Mouse (Mus musculus) liver, embryonic 18 days (tissue): ENCODE results near the gene Cdk9. TPM values are rescaled to one million over a fixed set of nuclear protein-coding genes. Genes with fewer than 3 reads are reported as not detected.

ENCODE experiments used
- polyA plus RNA-seq: library from polyadenylated mRNA; depleted of rRNA; stranded (reverse); fragments of >200 nt; gene quantifications from 2 replicates; pipeline ENCODE4 v1.2.3, GENCODE M21; 2012; rRNA removed

The Cdk9 gene
- 62.0 and 72.6 TPM in 2 replicates for polyA plus RNA-seq

DNA sequence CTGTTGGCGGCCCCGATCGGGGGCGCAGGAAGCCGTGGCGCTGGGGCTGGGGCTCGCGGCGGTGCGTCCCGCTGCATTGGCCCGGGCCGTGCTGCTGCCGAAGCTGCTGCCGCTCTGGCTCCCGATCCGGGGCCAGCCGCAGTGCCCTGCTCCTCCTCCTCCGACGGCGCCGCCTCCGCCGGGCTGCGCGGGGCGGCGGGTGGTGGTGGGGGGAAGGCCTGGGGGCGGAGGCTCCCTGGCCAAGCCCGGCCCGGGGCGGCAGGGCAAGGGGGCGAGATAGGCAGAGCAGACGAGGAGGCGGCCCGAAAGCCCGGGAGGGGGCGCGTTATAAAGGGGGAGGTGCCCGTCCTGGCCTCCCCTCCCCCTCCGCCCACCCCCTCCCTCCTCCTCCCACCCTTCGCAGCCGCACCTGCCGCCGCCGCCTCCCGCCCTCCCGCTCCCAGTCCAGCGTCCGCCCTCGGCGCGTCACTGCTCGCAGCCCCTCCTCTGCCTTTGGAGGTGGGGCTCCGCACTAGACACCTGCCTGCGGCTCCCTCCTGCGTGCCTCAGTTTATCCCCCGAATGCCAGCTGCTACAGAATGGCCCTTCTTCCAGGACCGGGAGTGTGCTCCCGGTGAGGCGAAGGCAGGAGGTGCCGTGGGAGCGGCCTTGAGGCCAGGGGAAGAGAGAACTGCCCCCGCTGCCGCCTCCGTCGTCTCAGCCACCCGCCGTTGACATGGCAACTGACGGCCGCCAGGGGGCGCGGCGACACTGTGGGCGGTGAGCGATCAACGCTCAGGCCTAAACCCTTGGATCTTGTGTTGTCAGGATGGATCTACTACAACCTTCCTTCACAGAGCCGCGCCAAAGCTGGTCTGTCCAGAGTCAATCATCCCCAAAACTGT, at the start of gene Cdk9:
TSS of gene Cdk9 (minus strand) at position 143 of the 884 bp plus-strand sequence.

DNA sequence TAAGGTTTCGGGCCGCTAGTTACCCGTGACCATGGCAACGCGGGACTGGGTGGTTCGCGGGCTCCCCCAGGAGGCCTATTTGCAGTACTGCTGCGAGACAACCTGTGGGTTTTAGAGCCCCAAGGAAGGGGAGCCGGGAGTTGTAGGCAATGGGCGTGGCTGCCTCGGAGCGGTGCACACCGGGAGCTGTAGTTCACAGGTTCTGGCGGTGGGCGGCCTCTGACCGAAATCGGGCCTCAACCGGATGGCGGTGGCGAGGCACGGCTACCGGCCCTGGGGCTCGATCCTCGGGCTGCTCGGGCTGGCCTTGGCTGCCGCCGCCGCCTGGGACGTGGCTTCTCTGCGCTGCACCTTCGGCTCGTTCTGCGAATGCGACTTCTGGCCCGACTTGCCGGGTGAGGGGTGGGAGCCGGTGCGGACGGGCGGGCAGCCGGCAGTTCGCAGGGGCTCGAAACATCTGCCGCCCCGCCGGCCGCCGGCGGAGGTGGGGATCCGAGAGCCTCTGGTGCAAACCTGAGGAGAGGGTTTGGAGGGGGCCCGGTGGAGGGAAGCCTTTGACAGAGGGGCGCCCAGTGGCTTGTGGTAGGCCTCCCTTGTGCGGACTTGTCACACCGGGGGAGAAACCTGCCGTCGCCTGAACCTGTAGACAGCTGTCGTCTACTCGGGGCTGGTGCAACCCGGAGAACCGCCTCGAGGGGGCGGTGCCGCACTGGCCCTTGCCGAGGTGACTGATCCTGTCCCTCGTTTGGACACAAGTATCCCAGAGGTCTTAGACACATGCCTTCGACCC, 44.4 kb upstream of the Cdk9 start, which contains the start of gene Tor2a:
TSS of gene Tor2a (plus strand) at position 179 of the 790 bp plus-strand sequence.

DNA sequence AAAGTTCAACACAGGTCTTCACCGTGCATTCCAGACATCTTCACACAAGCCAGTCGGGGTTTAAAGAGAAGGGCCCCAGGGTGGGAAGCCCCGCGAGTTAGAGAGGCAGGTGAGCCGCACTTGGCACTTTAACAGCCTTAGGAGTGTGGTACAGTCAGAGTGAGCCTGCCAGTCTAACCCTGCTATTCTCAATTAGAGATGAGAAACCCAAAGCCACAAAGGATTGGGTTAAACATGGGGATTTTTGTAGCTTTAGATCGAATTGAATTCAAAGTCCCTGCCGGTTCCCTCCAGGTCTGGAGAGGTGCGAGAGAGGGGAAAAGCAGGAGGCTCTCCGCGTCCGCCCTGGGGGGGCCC, 28.0 kb upstream of the Cdk9 start, which contains the start of gene 6330409D20Rik:
TSS of gene 6330409D20Rik (minus strand) at position 101 of the 357 bp plus-strand sequence.

DNA sequence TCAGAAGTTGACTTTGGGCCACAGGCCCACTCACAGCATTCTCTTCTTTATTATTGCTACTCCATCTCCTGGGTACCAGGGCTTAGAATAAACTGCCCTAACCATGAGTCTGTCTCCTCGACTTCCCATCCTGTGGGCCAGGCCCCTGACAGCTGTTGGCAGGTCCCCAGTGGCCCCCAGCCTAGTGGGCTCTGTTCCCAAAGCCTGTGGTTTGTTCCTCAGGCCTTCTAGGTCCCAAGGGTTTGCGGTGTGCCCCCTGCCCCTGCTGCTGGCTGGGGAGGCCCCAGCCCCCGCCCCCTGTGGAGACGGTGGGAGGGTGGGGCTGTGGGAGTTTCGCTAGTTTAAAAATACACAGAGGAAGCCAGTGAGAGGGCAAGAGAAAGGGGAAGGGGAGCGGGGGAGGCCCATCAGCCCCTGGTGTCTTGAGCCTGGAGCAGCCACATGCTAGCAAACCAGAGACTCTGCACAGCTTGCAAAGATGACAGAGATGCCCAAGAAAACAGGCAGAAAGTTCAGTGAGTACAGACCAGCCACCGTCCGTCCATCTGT, 7.9 kb upstream of the Cdk9 start, which contains the start of gene Sh2d3c:
TSS of gene Sh2d3c (plus strand) at position 375 of the 549 bp plus-strand sequence.

DNA sequence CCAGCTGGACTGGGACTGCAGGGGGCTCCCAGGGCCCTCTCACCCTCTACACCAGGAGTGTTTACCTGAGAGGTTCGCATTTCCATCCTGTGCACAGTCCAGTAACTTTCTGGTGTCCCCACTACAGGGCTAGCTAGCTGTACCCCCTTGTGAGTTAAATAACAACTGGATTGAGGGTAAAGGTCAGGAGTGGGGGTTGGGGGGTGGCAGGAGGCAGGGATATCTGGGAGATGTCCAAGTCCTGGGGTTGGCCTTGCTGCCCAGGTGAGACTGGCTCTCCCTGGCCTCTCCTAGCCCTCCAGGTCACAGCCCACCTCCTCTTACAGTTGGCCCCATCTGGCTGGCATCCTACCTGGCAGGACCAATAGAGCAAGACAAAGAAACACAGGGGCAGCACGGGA, 8.9 kb downstream of the Cdk9 start, which contains the start of gene Fpgs:
TSS of gene Fpgs (minus strand) at position 125 of the 401 bp plus-strand sequence.

Other genes starting within 250 kb of the Cdk9 start
- 3.1 and 3.4 TPM in 2 replicates for gene Fam102a, start 177.7 kb downstream of the Cdk9 start, polyA plus RNA-seq
- gene Dpm2, start 142.2 kb downstream of the Cdk9 start, polyA plus RNA-seq, result 45.1 and 48.7 TPM in 2 replicates
- gene Pip5kl1, start 138.3 kb downstream of the Cdk9 start, polyA plus RNA-seq, result 0.04 and 0.07 TPM in 2 replicates
- not detected in 2 replicates for gene 9430097D07Rik, start 137.4 kb downstream of the Cdk9 start, polyA plus RNA-seq
- 4.1 TPM in 2 replicates for gene St6galnac4, start 126.0 kb downstream of the Cdk9 start, polyA plus RNA-seq
- 24.2 and 25.0 TPM in 2 replicates for gene St6galnac6, start 113.4 kb downstream of the Cdk9 start, polyA plus RNA-seq
- gene Ak1, start 91.3 kb downstream of the Cdk9 start, polyA plus RNA-seq, result 0.37 and 0.62 TPM in 2 replicates
- 24.4 and 26.0 TPM in 2 replicates for gene Eng, start 66.5 kb downstream of the Cdk9 start, polyA plus RNA-seq
- 140 and 142 TPM in 2 replicates for gene Fpgs, start 8.9 kb downstream of the Cdk9 start, polyA plus RNA-seq
- gene Sh2d3c, start 8.0 kb upstream of the Cdk9 start, polyA plus RNA-seq, result 12.4 and 13.9 TPM in 2 replicates
- gene 6330409D20Rik, start 27.9 kb upstream of the Cdk9 start, polyA plus RNA-seq, result 0.06 TPM in 1 of 2 replicates, not detected in the other
- gene Tor2a, start 44.2 kb upstream of the Cdk9 start, polyA plus RNA-seq, result 26.5 and 28.5 TPM in 2 replicates
- 0.10 and 0.14 TPM in 2 replicates for gene Ttc16, start 62.6 kb upstream of the Cdk9 start, polyA plus RNA-seq
- gene Ptrh1, start 62.7 kb upstream of the Cdk9 start, polyA plus RNA-seq, result 1.2 and 1.4 TPM in 2 replicates
- gene Cfap157, start 71.4 kb upstream of the Cdk9 start, polyA plus RNA-seq, result not detected in 2 replicates
- gene Stxbp1, start 134.2 kb upstream of the Cdk9 start, polyA plus RNA-seq, result 1.8 and 1.9 TPM in 2 replicates
- gene Fam129b, start 163.0 kb upstream of the Cdk9 start, polyA plus RNA-seq, result 16.2 and 16.6 TPM in 2 replicates
- 636 and 711 TPM in 2 replicates for gene Rpl12, start 248.5 kb upstream of the Cdk9 start, polyA plus RNA-seq
- 2.3 and 3.1 TPM in 2 replicates for gene Lrsam1, start 248.5 kb upstream of the Cdk9 start, polyA plus RNA-seq